Mouse (Mus musculus): Measurements from ENCODE around the gene Tuba3b. TPM values are rescaled to one million over a fixed set of nuclear protein-coding genes. Genes with fewer than 3 reads are reported as not detected.

The Tuba3b gene
- polyA plus RNA-seq, 1 experiment from 2014 or later, result not detected

- Histone ChIP-seq H3K27ac (ENCODE audit: low read depth) (no peak overlapping the region), H3K27me3 (ENCODE audit: insufficient read depth, low read length) (no peaks in the 10 kb centered on the region), H3K9ac (no peak overlapping the region), H3K4me1 (ENCODE audit: insufficient read depth) (peaks cover 9% of the 10 kb centered on the region), H3K4me3 (ENCODE audit: low read depth, low read length) (no peak overlapping the region), H3K36me3 (ENCODE audit: insufficient read depth) (no peaks in the 10 kb centered on the region), H3K4me2 (no peak overlapping the region), H3K9me3 (ENCODE audit: low read depth, low read length) (no peaks in the 10 kb centered on the region)
- 66% methylated on average over 3 of the region's 3 CpGs for WGBS
- no peak for TF ChIP-seq CTCF (IDR thresholded peaks at IDR 0.05; ENCODE audit: low read depth)
- ATAC-seq (ENCODE audit: insufficient read depth) (no peak), DNase-seq (no peak)
Measured at GRCm38 (mm10) chr6:145579761-145580160, 35.8 kb upstream of the Tuba3b start.

GRCm38 (mm10) chr6:145581366-145582170, 34.0 kb upstream of the Tuba3b start:
- Histone ChIP-seq H3K4me1 (ENCODE audit: insufficient read depth) (peaks cover 9% of the 10 kb centered on the region), H3K4me3 (ENCODE audit: low read depth, low read length) (no peak overlapping the region), H3K4me2 (no peak overlapping the region), H3K9ac (no peak overlapping the region), H3K9me3 (ENCODE audit: low read depth, low read length) (no peaks in the 10 kb centered on the region), H3K27me3 (ENCODE audit: insufficient read depth, low read length) (no peaks in the 10 kb centered on the region), H3K27ac (ENCODE audit: low read depth) (no peak overlapping the region), H3K36me3 (ENCODE audit: insufficient read depth) (no peaks in the 10 kb centered on the region)
- no peak for TF ChIP-seq CTCF (IDR thresholded peaks at IDR 0.05; ENCODE audit: low read depth)
- WGBS, result 57% methylated on average over 10 of the region's 10 CpGs
- ATAC-seq (ENCODE audit: insufficient read depth) (no peak), DNase-seq (no peak)

GRCm38 (mm10) chr6:145585052-145585973, 30.2 kb upstream of the Tuba3b start:
- Histone ChIP-seq H3K4me3 (ENCODE audit: low read depth, low read length) (no peak overlapping the region), H3K9me3 (ENCODE audit: low read depth, low read length) (no peaks in the 10 kb centered on the region), H3K36me3 (ENCODE audit: insufficient read depth) (no peaks in the 10 kb centered on the region), H3K27ac (ENCODE audit: low read depth) (no peak overlapping the region), H3K9ac (no peak overlapping the region), H3K27me3 (ENCODE audit: insufficient read depth, low read length) (no peaks in the 10 kb centered on the region), H3K4me1 (ENCODE audit: insufficient read depth) (no peaks in the 10 kb centered on the region), H3K4me2 (no peak overlapping the region)
- no peak for ATAC-seq (ENCODE audit: insufficient read depth)
- 69% methylated on average over 21 of the region's 21 CpGs for WGBS
- no peak for TF ChIP-seq CTCF (IDR thresholded peaks at IDR 0.05; ENCODE audit: low read depth)
- no peak for DNase-seq

- TF ChIP-seq CTCF (IDR thresholded peaks at IDR 0.05; ENCODE audit: low read depth), result no peak
- Histone ChIP-seq H3K4me1 (ENCODE audit: insufficient read depth) (peaks cover 23% of the 10 kb centered on the region), H3K9ac (no peak overlapping the region), H3K36me3 (ENCODE audit: insufficient read depth) (no peaks in the 10 kb centered on the region), H3K27me3 (ENCODE audit: insufficient read depth, low read length) (no peaks in the 10 kb centered on the region), H3K27ac (ENCODE audit: low read depth) (no peak overlapping the region), H3K4me3 (ENCODE audit: low read depth, low read length) (no peak overlapping the region), H3K9me3 (ENCODE audit: low read depth, low read length) (no peaks in the 10 kb centered on the region), H3K4me2 (no peak overlapping the region)
- DNase-seq (peak; percentile 41), ATAC-seq (ENCODE audit: insufficient read depth) (peak; percentile 38; the same call in 1 of the 2 replicates)
- 58% methylated on average over 11 of the region's 11 CpGs for WGBS
Measured at GRCm38 (mm10) chr6:145590501-145591293, 24.9 kb upstream of the Tuba3b start.

- Histone ChIP-seq H3K4me1 (ENCODE audit: insufficient read depth) (peaks cover 27% of the 10 kb centered on the region), H3K36me3 (ENCODE audit: insufficient read depth) (no peaks in the 10 kb centered on the region), H3K27ac (ENCODE audit: low read depth) (peak overlapping the region; percentile 72), H3K27me3 (ENCODE audit: insufficient read depth, low read length) (no peaks in the 10 kb centered on the region), H3K4me2 (no peak overlapping the region), H3K9ac (no peak overlapping the region), H3K4me3 (ENCODE audit: low read depth, low read length) (no peak overlapping the region), H3K9me3 (ENCODE audit: low read depth, low read length) (no peaks in the 10 kb centered on the region)
- no peak for ATAC-seq (ENCODE audit: insufficient read depth)
- TF ChIP-seq CTCF (IDR thresholded peaks at IDR 0.05; ENCODE audit: low read depth), result no peak
- DNase-seq, result no peak
- 66% methylated on average over 1 of the region's 1 CpGs for WGBS
Measured at GRCm38 (mm10) chr6:145591578-145591977, 24.0 kb upstream of the Tuba3b start.

- WGBS, result 52% methylated on average over 6 of the region's 6 CpGs
- no peak overlapping the region for H3K9ac ChIP-seq
- H3K36me3 ChIP-seq (ENCODE audit: insufficient read depth), result no peaks in the 10 kb centered on the region
- H3K27me3 ChIP-seq (ENCODE audit: insufficient read depth, low read length), result no peaks in the 10 kb centered on the region
- H3K9me3 ChIP-seq (ENCODE audit: low read depth, low read length), result no peaks in the 10 kb centered on the region
- 0 out of 2 replicates have a peak, but pooled peaks have one; percentile 2 for ATAC-seq (ENCODE audit: insufficient read depth)
- no peak overlapping the region for H3K4me3 ChIP-seq (ENCODE audit: low read depth, low read length)
- DNase-seq, result no peak
- peak overlapping the region; percentile 72 for H3K27ac ChIP-seq (ENCODE audit: low read depth)
- peaks cover 27% of the 10 kb centered on the region for H3K4me1 ChIP-seq (ENCODE audit: insufficient read depth)
- no peak for TF ChIP-seq CTCF (IDR thresholded peaks at IDR 0.05; ENCODE audit: low read depth)
- H3K4me2 ChIP-seq, result no peak overlapping the region
Measured at GRCm38 (mm10) chr6:145592036-145592435, 23.5 kb upstream of the Tuba3b start.
